Mouse (Mus musculus) R1 (cell line): ENCODE measurements around the gene Sptlc2.

ENCODE experiments used
- DNase-seq: peaks from one replicate; pipeline ENCODE4 v3.0.0-alpha.2; 2018; ENCODE audit warnings: low read depth, low spot score

Sptlc2 gene

GRCm38 (mm10) chr12:87388122-87388774 lies at the start of gene Sptlc2:
Gene Sptlc2 (minus strand): TSS chr12:87388355.
- DNase-seq = peak; percentile 100

- DNase-seq = no peak
These were observed 40.7 kb upstream of the Sptlc2 start for GRCm38 (mm10) chr12:87428885-87429284.

DNA sequence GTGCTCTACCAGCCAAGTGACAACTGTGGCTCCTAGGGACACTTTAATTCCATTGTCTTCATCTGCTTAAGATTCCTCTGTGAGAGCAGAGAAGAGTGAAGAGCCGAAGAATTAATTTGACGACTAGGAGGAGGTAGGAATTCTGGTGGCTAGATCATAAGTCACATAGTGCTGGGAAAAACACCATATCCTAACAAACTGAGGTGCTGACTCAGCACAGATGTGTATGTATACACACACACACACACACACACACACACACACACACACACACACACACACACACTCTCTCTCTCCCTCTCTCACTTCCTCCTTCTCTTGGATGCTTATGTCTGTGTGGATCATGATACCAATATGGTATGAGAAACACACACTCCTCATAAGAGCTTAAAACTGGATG lies 40.1 kb upstream of the Sptlc2 start:
- no peak for DNase-seq

- DNase-seq = no peak
These were observed 38.3 kb upstream of the Sptlc2 start for GRCm38 (mm10) chr12:87426354-87427031.

GRCm38 (mm10) chr12:87424516-87424915 lies 36.4 kb upstream of the Sptlc2 start:
- no peak for DNase-seq

DNA sequence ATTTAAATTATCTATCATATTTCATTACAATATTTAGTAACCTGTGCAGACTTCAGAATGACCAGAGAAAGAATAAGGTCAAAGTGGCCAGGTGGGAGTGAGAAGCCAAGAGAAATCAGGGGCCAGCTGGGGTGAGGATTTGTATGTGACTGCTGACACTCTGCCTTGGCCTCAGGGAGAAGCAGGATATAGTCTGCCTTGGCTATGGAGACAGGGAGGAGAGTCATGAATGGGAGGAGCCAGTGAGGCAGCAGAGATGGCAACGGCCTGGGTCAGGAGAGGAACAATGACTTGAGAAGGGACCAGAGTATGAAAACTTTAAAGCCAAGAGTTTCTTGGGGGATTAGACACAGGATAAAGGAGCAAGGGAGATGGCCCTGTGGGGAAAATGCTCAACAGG lies 35.5 kb upstream of the Sptlc2 start:
- DNase-seq = no peak

GRCm38 (mm10) chr12:87421708-87422507 lies 33.8 kb upstream of the Sptlc2 start:
- no peak for DNase-seq

DNA sequence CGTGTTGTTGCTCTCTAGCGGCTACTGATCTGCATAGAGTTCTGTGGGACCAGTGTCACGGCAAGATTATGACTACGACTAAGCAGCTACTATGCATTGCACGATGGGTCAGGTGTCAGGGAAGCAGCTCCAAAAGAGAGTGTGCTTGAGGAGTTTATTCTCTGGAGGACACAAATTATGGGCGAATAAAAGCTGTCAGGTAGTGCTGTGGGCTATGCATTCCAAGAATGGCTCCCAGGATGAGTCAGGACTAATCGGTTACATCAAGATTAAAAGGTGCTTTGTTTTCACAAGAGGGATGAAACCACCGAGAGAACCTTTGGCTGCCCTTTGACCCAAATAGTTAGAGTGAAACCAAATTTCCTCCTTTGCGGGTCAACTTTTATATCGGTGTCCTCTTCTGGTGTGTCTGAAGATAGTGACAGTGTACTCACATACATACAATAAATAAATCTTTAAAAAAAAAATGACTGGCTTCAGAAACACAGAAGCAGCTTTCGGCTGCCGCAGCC lies 31.9 kb upstream of the Sptlc2 start:
- no peak for DNase-seq

DNA sequence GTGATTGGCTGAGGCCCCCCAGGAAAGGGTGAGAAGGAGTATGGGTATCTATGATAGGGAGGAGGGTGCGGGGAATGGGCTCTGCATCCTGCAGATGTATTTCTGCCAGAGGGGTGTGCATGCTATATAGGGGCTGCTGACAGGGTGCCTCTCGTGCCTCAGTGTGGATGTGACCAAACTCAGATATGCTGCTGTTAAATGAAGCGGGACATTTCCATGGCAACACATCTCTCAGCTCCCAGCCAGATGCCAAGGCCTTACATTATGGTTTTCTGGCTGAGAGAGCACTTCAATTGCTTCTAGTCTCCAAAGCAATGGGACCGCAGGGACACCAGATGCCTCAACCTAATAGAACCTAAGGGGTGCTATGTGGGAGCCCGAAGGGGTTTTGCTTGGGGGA lies 30.8 kb upstream of the Sptlc2 start:
- no peak for DNase-seq

DNA sequence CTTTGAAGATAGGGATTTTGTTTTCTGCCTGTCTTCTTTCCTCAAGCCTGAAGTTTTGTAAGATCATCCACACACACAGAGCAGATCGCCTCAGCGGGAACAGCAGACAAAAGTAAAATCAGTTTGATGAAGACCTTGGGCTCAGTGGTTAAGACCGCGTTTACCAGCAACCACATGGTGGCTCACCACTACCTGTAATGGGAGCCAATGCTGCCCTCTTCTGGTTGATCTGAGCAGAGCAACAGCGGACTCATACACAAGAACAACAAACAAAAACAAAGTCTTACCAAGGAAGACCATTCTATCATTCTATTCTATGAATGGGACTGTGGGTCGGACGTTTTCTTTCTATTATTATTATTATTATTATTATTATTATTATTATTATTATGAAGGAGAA lies 28.5 kb upstream of the Sptlc2 start:
- DNase-seq = peak; percentile 91

- no peak for DNase-seq
These were observed 27.2 kb upstream of the Sptlc2 start for GRCm38 (mm10) chr12:87415358-87415757.

DNA sequence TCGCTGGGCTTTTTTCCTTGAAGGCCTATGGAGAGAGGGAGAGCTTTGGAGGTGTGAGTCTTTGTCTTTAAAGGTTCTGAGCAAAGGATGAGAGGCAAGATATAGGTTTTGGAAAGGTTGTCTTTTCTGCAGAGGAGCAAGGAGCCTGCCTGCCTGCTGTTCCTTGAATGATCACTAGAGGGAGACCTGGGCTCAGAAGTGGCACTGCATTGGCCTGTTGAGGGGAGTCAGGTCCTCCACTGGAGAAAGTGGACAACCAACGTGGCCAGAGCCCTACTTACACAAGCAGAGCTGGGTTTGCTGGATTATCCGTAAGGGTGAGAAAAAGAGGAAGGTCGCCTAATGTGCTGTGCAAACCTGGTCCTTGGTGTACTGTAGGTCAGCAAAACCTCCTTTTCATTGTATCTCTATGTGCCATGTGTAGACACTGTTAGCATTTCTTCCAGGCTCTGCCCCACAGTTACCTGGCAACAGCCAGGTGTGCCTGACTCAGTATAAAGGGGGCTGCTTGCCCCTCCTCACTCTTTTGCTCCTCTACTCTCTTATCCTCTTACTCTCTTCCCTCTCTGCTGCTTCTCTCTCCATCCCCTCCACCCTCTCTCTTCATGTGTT lies 25.1 kb upstream of the Sptlc2 start:
- peak; percentile 65 for DNase-seq

GRCm38 (mm10) chr12:87410999-87411398 lies 22.8 kb upstream of the Sptlc2 start:
- DNase-seq = peak; percentile 73

DNA sequence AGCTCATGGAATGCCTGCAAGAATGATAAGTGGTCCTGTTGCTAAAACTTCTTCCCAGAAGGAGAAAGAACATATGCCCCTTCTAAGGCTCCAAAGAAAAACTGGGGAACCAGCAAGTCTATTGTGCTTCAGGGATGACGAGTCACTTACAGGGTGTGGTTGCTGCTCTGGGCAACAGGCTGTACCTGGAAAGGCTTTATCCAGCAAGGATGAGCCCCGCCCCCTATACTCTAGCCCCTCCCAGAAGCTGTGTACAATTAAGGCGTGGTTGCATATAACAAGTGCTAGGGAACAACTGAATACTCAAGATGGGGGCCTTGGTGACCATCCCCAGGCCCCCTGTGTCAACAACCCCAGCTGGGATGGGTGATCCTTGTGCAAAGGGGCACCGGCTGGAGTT lies 21.0 kb upstream of the Sptlc2 start:
- peak; percentile 93 for DNase-seq

DNA sequence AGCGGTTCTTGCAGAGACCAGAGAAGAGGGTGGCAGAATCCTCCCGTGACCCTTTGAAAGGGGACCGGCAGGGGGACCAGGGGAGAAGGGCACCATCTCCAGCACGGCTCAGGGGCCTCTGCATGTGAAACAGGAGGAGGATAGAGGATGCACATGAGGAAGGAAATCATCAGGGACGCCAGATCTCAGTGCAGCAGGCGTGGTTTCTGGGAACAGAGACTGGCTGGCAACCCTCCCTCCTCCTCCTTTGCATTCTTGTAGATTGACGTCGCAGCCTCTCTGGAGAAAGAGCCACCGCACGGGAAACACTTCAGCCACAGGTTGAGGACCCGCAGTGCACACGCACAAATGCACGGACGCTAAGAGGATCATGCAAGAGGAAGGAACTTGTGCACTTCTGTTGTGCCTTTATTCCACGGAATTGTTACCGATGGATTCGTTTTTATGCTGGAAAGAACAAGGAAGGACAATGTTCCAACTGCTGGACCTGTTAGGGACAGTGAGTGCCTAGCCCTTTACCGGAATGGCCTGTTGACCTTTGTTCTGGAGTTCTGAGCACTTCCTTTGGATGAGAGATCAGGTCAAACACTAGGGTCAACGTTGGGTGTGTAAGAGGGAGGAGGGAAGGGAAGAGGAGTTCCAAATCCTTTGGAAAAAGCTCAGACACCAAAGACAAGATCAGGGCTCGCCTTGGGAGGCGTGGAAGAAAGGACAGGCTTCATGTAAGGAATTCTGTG lies 19.9 kb upstream of the Sptlc2 start:
- DNase-seq = peak; percentile 84

GRCm38 (mm10) chr12:87405721-87406120 lies 17.6 kb upstream of the Sptlc2 start:
- DNase-seq = no peak

DNA sequence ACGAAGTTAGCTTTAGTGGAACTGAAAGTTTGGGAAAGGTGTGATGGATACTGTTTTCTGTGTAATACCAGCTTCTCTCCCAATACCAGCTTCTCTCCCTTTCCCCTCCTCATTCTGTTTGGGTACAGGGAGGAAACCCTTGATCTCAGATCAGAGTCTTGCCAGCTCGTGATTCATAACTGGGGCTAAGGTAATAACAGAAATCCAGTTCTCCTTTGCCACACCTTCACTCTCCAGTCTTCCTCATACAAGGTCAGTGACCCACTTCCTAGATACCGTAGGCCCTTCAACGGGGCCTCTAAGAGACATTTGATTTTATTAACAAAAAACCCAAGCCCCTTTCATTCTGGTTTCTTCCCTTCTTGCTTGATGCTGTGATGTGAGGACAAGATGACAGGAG lies 17.0 kb upstream of the Sptlc2 start:
- no peak for DNase-seq

GRCm38 (mm10) chr12:87401883-87402282 lies 13.7 kb upstream of the Sptlc2 start:
- DNase-seq = no peak

DNA sequence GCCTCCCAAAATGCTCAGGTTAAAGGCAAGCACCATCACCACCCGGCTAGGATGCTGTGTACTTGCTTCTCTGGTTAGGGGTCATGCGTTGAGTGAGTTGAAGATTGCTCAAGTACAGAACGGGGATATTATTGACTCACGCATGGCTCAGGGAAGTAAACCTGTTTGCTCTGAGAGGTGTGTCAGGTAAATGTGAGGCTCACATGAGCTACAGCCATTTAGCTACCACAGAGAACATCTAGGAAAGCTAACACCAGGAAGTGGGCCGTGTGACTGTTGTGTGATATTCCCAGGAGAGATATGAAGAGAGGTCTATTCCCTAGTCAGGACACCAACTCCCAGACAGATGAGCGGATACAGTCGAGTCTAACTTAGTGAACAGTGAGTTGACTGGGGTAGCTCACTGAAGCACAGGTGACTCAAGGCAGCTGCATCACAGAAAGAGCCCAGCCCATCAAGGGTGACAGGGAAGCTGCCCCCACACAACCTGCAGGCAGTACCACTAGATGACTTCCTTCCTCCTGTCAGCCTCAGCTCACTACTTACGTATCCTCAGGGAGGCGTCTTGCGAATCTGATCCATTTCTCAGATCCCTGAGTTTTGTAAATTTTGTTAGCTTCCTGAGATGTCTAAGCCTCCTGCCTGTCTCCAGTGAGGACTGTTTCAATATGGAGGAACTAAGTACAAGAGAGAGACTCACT lies 11.1 kb upstream of the Sptlc2 start:
- no peak for DNase-seq

- no peak for DNase-seq
These were observed 9.8 kb upstream of the Sptlc2 start for GRCm38 (mm10) chr12:87397811-87398417.
